Mouse (Mus musculus) embryo, embryonic 11 days (tissue): Measurements from ENCODE around the gene Arpc4.

Experiments used
- DNase-seq: peaks from one replicate; pipeline ENCODE4 v3.0.0-alpha.2; 2015

Gene Arpc4

DNA sequence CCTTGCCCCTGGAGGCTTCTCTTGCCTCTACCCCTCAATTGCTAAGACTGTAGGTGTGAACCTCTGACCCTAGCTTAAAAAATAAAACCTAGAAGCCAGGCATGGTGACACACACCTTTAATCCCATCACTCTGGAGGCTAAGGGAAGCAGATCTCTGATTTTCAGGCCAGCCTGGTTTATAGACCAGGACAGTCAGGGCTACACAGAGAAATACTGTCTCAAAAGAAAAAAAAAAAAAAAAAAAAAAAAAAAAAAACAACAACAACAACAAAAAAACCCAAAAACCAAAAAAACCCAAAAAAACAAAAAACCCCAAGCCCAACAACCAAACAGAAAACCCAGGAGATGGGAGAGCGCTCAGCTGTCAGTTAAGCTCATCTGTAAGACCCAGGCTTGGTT, 10.3 kb upstream of the Arpc4 start:
- no peak for DNase-seq

GRCm38 (mm10) chr6:113368124-113368523, 9.8 kb upstream of the Arpc4 start:
- DNase-seq, result no peak

GRCm38 (mm10) chr6:113368577-113368976, 9.3 kb upstream of the Arpc4 start:
- DNase-seq, result no peak

GRCm38 (mm10) chr6:113370194-113370929, 7.6 kb upstream of the Arpc4 start:
- no peak for DNase-seq

DNA sequence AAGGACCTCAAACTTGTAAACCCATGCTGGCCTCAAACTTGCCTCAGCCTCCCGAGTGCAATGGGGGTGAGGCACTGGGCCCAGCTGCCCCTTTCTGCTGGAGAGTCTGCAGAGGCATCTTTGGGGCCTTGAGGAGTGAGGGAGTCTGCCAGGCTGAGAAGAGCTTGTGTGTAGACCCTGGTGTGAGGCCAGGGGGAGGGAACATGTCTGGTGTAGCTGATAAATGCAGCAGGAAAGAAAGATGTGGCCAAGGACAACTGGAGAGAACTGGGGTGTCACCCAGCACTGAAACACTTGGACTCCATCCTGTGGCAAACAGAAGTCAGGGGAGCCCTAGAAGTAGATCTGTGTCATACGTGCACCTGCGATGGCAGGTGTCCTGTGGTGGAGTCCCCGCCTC, 4.4 kb upstream of the Arpc4 start:
- DNase-seq, result no peak

GRCm38 (mm10) chr6:113377172-113377495, 781 bp upstream of the Arpc4 start:
- no peak for DNase-seq

DNA sequence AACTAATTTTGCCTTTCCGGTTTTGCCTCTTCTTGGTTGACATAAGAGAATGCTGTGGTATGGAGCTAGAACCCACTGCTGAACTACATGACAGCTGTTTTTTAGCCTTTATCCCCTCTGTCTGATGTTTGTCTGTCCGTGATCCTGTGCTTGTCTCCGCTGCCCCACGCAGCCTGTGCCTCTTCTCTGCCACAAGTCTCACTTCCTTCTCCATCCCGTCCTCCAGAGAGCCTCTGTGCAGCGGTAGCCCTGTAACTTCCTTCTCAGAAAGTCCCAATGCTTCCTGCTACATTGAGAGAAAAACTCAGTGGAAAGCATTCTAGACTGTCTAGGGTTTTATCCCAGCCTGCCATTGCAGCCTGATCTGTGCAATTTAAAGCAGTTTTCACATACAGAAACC, 1.3 kb downstream of the Arpc4 start:
- DNase-seq, result no peak

- DNase-seq, result no peak
These were observed 2.6 kb downstream of the Arpc4 start for GRCm38 (mm10) chr6:113380480-113380879.

- no peak for DNase-seq
These were observed 6.5 kb downstream of the Arpc4 start for GRCm38 (mm10) chr6:113384351-113384927.

GRCm38 (mm10) chr6:113385160-113385714, 7.3 kb downstream of the Arpc4 start:
- DNase-seq, result no peak

- DNase-seq, result no peak
These were observed 8.1 kb downstream of the Arpc4 start for GRCm38 (mm10) chr6:113386025-113386424.

GRCm38 (mm10) chr6:113388960-113389359, 11.0 kb downstream of the Arpc4 start, which contains the start of gene Ttll3:
Gene Ttll3 (plus strand): TSS chr6:113389260.
- DNase-seq, result no peak

- DNase-seq, result no peak
These were observed 12.8 kb downstream of the Arpc4 start for GRCm38 (mm10) chr6:113390715-113391114.

DNA sequence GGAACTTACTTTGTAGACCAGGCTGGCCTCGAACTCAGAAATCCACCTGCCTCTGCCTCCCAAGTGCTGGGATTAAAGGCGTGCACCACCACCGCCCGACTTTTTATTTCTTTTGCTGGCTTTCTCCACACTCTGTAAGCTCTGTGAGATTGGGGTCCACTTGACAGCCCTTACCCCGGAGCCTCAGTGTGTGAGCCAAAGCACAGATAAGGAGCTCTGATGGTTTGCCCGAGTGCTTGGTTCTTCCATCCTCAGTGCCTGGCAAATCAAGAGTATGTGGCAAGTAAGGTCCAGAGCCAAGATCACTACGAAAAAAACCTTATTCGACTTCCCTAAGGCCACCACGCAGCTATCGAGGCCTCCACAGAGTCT, 14.1 kb downstream of the Arpc4 start:
- no peak for DNase-seq

GRCm38 (mm10) chr6:113392387-113393071, 14.6 kb downstream of the Arpc4 start:
- DNase-seq, result peak; percentile 84

GRCm38 (mm10) chr6:113393951-113394350, 16.0 kb downstream of the Arpc4 start:
- DNase-seq, result no peak

DNA sequence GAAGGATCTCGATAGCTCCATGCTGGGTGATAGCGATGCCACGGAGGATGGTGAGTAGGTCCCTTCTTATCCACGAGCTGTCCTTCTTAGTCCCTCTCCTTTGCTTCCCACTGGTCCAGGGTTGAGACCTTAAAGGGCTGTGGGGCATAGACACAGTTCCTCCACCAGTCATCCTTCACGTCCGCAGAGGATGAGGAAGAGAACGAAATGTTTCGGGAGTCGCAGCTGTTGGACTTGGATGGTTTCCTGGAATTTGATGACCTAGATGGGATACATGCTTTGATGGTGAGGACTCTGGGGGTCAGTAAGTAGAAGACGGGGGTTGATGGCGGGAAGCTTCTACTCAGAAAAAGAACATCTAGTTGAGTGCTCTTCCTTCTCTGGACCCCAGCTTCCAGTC, 16.9 kb downstream of the Arpc4 start:
- no peak for DNase-seq

- no peak for DNase-seq
These were observed 17.6 kb downstream of the Arpc4 start for GRCm38 (mm10) chr6:113395501-113395900.

- no peak for DNase-seq
These were observed 18.5 kb downstream of the Arpc4 start for GRCm38 (mm10) chr6:113396270-113397030.

DNA sequence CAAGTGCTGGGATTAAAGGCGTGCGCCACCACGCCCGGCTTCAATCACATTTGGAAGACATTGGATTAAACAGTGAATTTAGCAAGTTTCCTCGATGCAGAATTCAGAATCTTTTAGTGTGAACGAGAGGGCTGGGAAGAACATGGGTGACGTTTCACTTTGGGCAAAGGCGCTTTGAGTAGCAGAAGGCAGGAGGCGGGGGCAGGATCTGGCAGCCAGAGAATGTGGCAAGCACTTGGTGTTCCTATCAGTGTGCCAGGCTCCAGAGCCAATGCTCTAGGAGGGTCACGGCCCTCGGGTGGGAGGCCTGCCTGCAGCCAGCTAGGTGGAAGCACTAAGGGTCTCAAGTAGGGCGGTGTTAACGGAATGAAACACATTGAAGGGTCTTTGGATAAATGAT, 24.2 kb downstream of the Arpc4 start:
- DNase-seq, result no peak

DNA sequence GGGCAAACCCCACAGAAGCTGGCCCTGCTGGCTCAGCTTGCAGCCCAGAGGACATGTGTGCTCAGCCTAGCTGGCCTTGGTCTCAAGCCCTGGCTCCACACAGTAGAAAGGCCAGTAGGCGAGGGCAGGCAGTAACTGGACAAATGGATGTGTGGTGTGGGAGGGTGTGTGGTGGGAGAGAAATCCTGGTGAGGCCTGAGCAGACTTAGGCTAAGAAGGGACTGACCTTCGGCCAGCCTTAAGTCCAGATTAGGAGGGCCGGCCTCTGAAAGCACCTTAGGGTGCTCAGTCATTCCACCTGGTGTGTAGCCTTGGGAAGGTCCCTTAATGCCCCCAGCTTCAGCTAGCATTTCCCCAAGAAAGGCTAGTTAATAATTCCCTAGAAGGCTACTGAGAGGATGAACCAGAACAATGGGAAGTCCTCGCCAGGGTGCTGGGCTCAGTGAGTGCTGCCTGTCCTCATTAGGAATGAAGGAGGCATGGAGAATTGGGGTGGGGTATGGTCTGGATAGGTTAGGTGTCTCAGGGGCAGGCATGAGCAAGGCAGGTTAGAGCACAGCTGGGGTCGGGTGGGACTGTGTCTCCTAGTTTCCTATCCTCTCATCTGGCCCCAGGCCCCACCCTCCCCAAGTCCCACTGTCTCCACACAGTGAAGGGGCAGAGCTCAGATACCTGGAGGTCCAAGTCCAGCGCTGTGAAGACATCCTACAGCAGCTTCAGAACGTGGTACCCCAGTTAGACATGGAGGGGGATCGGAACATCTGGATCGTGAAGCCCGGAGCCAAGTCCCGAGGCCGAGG, 26.9 kb downstream of the Arpc4 start:
- DNase-seq, result no peak

DNA sequence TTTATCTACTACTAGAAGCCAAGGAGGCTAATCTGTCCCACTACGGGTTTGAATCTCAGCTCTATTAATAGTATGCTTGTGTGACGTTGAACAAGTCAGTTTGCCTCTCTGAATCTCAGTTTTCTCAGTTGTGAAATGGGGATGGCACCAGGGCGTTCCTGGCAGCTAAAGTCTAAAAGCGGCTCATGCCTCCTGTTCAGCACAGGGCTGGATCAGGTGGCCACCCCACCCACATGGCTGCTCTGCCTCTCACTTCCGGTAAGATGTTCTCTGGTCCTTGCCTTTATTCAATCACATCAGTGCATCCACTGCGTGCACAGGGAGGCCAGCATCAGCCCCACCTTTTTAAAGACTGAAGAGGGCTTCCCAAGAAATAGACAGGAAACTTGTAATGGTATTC, 27.6 kb downstream of the Arpc4 start:
- no peak for DNase-seq
